Mouse (Mus musculus) limb, embryonic 12.5 days (tissue): ENCODE data around the gene Dnah8. TPM values are rescaled to one million over a fixed set of nuclear protein-coding genes. Genes with fewer than 3 reads are reported as not detected.

Experiments used
- ATAC-seq: fragments of 200-750 bp; cut with Nextera tagmentation; 2 replicates; pipeline ENCODE4 v1.8.0; 2017; ENCODE audit warnings: low read depth, moderate TSS enrichment; ENCODE audit not compliant: insufficient number of reproducible peaks, insufficient read depth, low FRiP score, low TSS enrichment
- H3K27ac ChIP-seq: fragments of 300-500 bp; sonication (generic); 2 replicates; pipeline ENCODE4 v1.5.1; 2016; ENCODE audit warnings: mild to moderate bottlenecking, moderate library complexity
- H3K27me3 ChIP-seq: fragments of 300-500 bp; sonication (generic); 2 replicates; pipeline ENCODE4 v1.6.1; 2016; ENCODE audit warnings: mild to moderate bottlenecking, moderate library complexity
- H3K36me3 ChIP-seq: fragments of 300-500 bp; sonication (generic); 2 replicates; pipeline ENCODE4 v1.6.1; 2016; ENCODE audit warnings: mild to moderate bottlenecking, moderate library complexity
- H3K4me1 ChIP-seq: fragments of 300-500 bp; sonication (generic); replicated peaks from 2 replicates; pipeline ENCODE4 v1.6.1; 2016
- H3K4me2 ChIP-seq: fragments of 300-500 bp; sonication (generic); 2 replicates; pipeline ENCODE4 v1.6.1; 2016; ENCODE audit warnings: mild to moderate bottlenecking, moderate library complexity
- H3K4me3 ChIP-seq: fragments of 300-500 bp; sonication (generic); replicated peaks from 2 replicates; pipeline ENCODE4 v1.5.1; 2016; ENCODE audit warnings: mild to moderate bottlenecking
- H3K9ac ChIP-seq: fragments of 300-500 bp; sonication (generic); replicated peaks from 2 replicates; pipeline ENCODE4 v1.6.1; 2016; ENCODE audit warnings: mild to moderate bottlenecking, moderate library complexity
- H3K9me3 ChIP-seq: fragments of 300-500 bp; sonication (generic); 2 replicates; pipeline ENCODE4 v1.6.1; 2016; ENCODE audit warnings: mild to moderate bottlenecking, moderate library complexity
- WGBS: fragments of 180-500 bp; shearing (Covaris S2); methylation state at CpG from one replicate; pipeline ENCODE4 v1.1.7; 2016; 5-methylcytosine and 5-hydroxymethylcytosine counted together
- polyA plus RNA-seq: library from polyadenylated mRNA; unstranded; fragments of >200 nt; fragmentation: Nextera tagmentation; extraction: Ambion mirVana; gene quantifications from 2 replicates; pipeline ENCODE4 v1.2.1, GENCODE M21; 2016

Gene Dnah8
- polyA plus RNA-seq, 1 experiment from 2014 or later = 1.6 TPM

GRCm38 (mm10) chr17:30790816-30791215 lies 166.7 kb downstream of the Dnah8 start:
- H3K4me1 ChIP-seq = no peaks in the 10 kb centered on the region
- 89% methylated on average over 7 of the region's 7 CpGs for WGBS
- H3K36me3 ChIP-seq = no peaks in the 10 kb centered on the region
- ATAC-seq = no peak
- no peak overlapping the region for H3K4me3 ChIP-seq
- no peaks in the 10 kb centered on the region for H3K9me3 ChIP-seq
- H3K27ac ChIP-seq = no peak overlapping the region
- no peak overlapping the region for H3K9ac ChIP-seq
- no peaks in the 10 kb centered on the region for H3K27me3 ChIP-seq
- H3K4me2 ChIP-seq = no peak overlapping the region

GRCm38 (mm10) chr17:30792396-30792795 lies 168.2 kb downstream of the Dnah8 start:
- H3K9ac ChIP-seq = no peak overlapping the region
- H3K4me1 ChIP-seq = no peaks in the 10 kb centered on the region
- H3K36me3 ChIP-seq = no peaks in the 10 kb centered on the region
- no peak overlapping the region for H3K4me3 ChIP-seq
- no peak overlapping the region for H3K27ac ChIP-seq
- no peak for ATAC-seq
- WGBS = 82% methylated on average over 6 of the region's 6 CpGs
- no peaks in the 10 kb centered on the region for H3K9me3 ChIP-seq
- H3K27me3 ChIP-seq = no peaks in the 10 kb centered on the region
- no peak overlapping the region for H3K4me2 ChIP-seq

GRCm38 (mm10) chr17:30796616-30797015 lies 172.5 kb downstream of the Dnah8 start:
- Histone ChIP-seq H3K4me2 (no peak overlapping the region), H3K9me3 (no peaks in the 10 kb centered on the region), H3K36me3 (no peaks in the 10 kb centered on the region), H3K9ac (no peak overlapping the region), H3K27ac (no peak overlapping the region), H3K27me3 (no peaks in the 10 kb centered on the region), H3K4me3 (no peak overlapping the region), H3K4me1 (no peaks in the 10 kb centered on the region)
- ATAC-seq = no peak
- WGBS = 82% methylated on average over 4 of the region's 4 CpGs

- 90% methylated on average over 19 of the region's 19 CpGs for WGBS
- H3K4me3 ChIP-seq = no peak overlapping the region
- no peak overlapping the region for H3K4me2 ChIP-seq
- no peaks in the 10 kb centered on the region for H3K9me3 ChIP-seq
- no peaks in the 10 kb centered on the region for H3K4me1 ChIP-seq
- no peak overlapping the region for H3K27ac ChIP-seq
- H3K36me3 ChIP-seq = no peaks in the 10 kb centered on the region
- H3K27me3 ChIP-seq = peaks cover 5% of the 10 kb centered on the region; the same call in 1 of the 2 replicates
- ATAC-seq = no peak
- no peak overlapping the region for H3K9ac ChIP-seq
These were observed 176.3 kb downstream of the Dnah8 start for GRCm38 (mm10) chr17:30800261-30800985.

GRCm38 (mm10) chr17:30803668-30804067 lies 179.5 kb downstream of the Dnah8 start:
- peaks cover 5% of the 10 kb centered on the region; the same call in 1 of the 2 replicates for H3K27me3 ChIP-seq
- no peaks in the 10 kb centered on the region for H3K36me3 ChIP-seq
- no peak overlapping the region for H3K4me2 ChIP-seq
- ATAC-seq = no peak
- H3K4me1 ChIP-seq = 0 out of 2 replicates have a peak, but pooled peaks cover 5% of the 10 kb centered on the region
- no peak overlapping the region for H3K27ac ChIP-seq
- H3K4me3 ChIP-seq = no peak overlapping the region
- WGBS = 92% methylated on average over 9 of the region's 9 CpGs
- no peaks in the 10 kb centered on the region for H3K9me3 ChIP-seq
- H3K9ac ChIP-seq = no peak overlapping the region

GRCm38 (mm10) chr17:30804955-30805354 lies 180.8 kb downstream of the Dnah8 start:
- Histone ChIP-seq H3K27me3 (peaks cover 5% of the 10 kb centered on the region; the same call in 1 of the 2 replicates), H3K27ac (no peak overlapping the region), H3K9ac (no peak overlapping the region), H3K9me3 (no peaks in the 10 kb centered on the region), H3K4me2 (no peak overlapping the region), H3K36me3 (no peaks in the 10 kb centered on the region), H3K4me3 (no peak overlapping the region), H3K4me1 (0 out of 2 replicates have a peak, but pooled peaks cover 11% of the 10 kb centered on the region)
- WGBS = 44% methylated on average over 8 of the region's 8 CpGs
- ATAC-seq = no peak

GRCm38 (mm10) chr17:30805511-30806059 lies 181.4 kb downstream of the Dnah8 start:
- Histone ChIP-seq H3K27me3 (peaks cover 5% of the 10 kb centered on the region), H3K9me3 (no peaks in the 10 kb centered on the region), H3K4me3 (no peak overlapping the region), H3K4me2 (no peak overlapping the region), H3K9ac (no peak overlapping the region), H3K36me3 (no peaks in the 10 kb centered on the region), H3K4me1 (0 out of 2 replicates have a peak, but pooled peaks cover 11% of the 10 kb centered on the region), H3K27ac (no peak overlapping the region)
- no peak for ATAC-seq
- WGBS = 46% methylated on average over 12 of the region's 12 CpGs

GRCm38 (mm10) chr17:30808866-30809660 lies 184.9 kb downstream of the Dnah8 start:
- no peak overlapping the region for H3K4me2 ChIP-seq
- H3K4me3 ChIP-seq = no peak overlapping the region
- H3K36me3 ChIP-seq = no peaks in the 10 kb centered on the region
- H3K9ac ChIP-seq = no peak overlapping the region
- H3K9me3 ChIP-seq = no peaks in the 10 kb centered on the region
- peaks cover 5% of the 10 kb centered on the region for H3K27me3 ChIP-seq
- 0 out of 2 replicates have a peak, but pooled peaks cover 11% of the 10 kb centered on the region for H3K4me1 ChIP-seq
- WGBS = 74% methylated on average over 15 of the region's 15 CpGs
- ATAC-seq = no peak
- H3K27ac ChIP-seq = no peak overlapping the region

- no peaks in the 10 kb centered on the region for H3K36me3 ChIP-seq
- H3K27me3 ChIP-seq = no peaks in the 10 kb centered on the region; the same call in 1 of the 2 replicates
- 75% methylated on average over 16 of the region's 16 CpGs for WGBS
- 0 out of 2 replicates have a peak, but pooled peaks cover 11% of the 10 kb centered on the region for H3K4me1 ChIP-seq
- no peak overlapping the region for H3K27ac ChIP-seq
- H3K4me3 ChIP-seq = no peak overlapping the region
- no peak overlapping the region for H3K4me2 ChIP-seq
- no peaks in the 10 kb centered on the region for H3K9me3 ChIP-seq
- no peak for ATAC-seq
- H3K9ac ChIP-seq = no peak overlapping the region
These were observed 185.9 kb downstream of the Dnah8 start for GRCm38 (mm10) chr17:30809926-30810660.

- Histone ChIP-seq H3K36me3 (no peaks in the 10 kb centered on the region), H3K4me3 (no peak overlapping the region), H3K27ac (no peak overlapping the region), H3K9ac (no peak overlapping the region), H3K9me3 (no peaks in the 10 kb centered on the region), H3K4me2 (no peak overlapping the region), H3K27me3 (no peaks in the 10 kb centered on the region), H3K4me1 (no peaks in the 10 kb centered on the region)
- no peak for ATAC-seq
- 91% methylated on average over 5 of the region's 5 CpGs for whole genome bisulfite sequencing
These were observed 194.4 kb downstream of the Dnah8 start for GRCm38 (mm10) chr17:30818543-30818942.

GRCm38 (mm10) chr17:30819134-30819533 lies 195.0 kb downstream of the Dnah8 start:
- no peaks in the 10 kb centered on the region for H3K4me1 ChIP-seq
- H3K27ac ChIP-seq = no peak overlapping the region
- H3K4me3 ChIP-seq = no peak overlapping the region
- H3K27me3 ChIP-seq = no peaks in the 10 kb centered on the region
- 94% methylated on average over 8 of the region's 8 CpGs for WGBS
- no peaks in the 10 kb centered on the region for H3K36me3 ChIP-seq
- no peaks in the 10 kb centered on the region for H3K9me3 ChIP-seq
- no peak overlapping the region for H3K9ac ChIP-seq
- no peak overlapping the region for H3K4me2 ChIP-seq
- ATAC-seq = no peak
